Mouse (Mus musculus) heart, embryonic 14.5 days (tissue): ENCODE measurements around the gene Gm9803. TPM values are rescaled to one million over a fixed set of nuclear protein-coding genes. Genes with fewer than 3 reads are reported as not detected.

ENCODE experiments used
- ATAC-seq: fragments of 200-750 bp; cut with Nextera tagmentation; 2 replicates; pipeline ENCODE4 v1.8.0; 2017; ENCODE audit warnings: low read depth, moderate TSS enrichment; ENCODE audit not compliant: insufficient number of reproducible peaks, insufficient read depth, low FRiP score
- H3K27ac ChIP-seq, 2 experiments: fragments of 200-500 bp in 1 of 2; fragments of 300-500 bp in 1 of 2; sonication (generic) in 1 of 2; replicated peaks in 1 of 2; 2 replicates each; pipeline ENCODE4 v1.5.1; 2012 to 2014; ENCODE audit warnings: low read depth in 2 of 2, low read length in 2 of 2, control low read depth in 1 of 2, mild to moderate bottlenecking in 1 of 2, mixed read lengths in 1 of 2; ENCODE audit not compliant: control insufficient read depth in 1 of 2, insufficient read depth in 1 of 2
- H3K27me3 ChIP-seq: fragments of 300-500 bp; sonication (generic); 2 replicates; pipeline ENCODE4 v1.6.1; 2014; ENCODE audit warnings: mild to moderate bottlenecking, low read length, control low read depth; ENCODE audit not compliant: control insufficient read depth, insufficient read depth
- H3K36me3 ChIP-seq: fragments of 300-500 bp; sonication (generic); 2 replicates; pipeline ENCODE4 v1.6.1; 2014; ENCODE audit warnings: mild to moderate bottlenecking, control low read depth, low read length, mixed read lengths; ENCODE audit not compliant: control insufficient read depth, insufficient read depth
- H3K4me1 ChIP-seq, 2 experiments: fragments of 200-500 bp in 1 of 2; fragments of 300-500 bp in 1 of 2; sonication (generic) in 1 of 2; 2 replicates each; pipeline ENCODE4 v1.6.1; 2012 to 2014; ENCODE audit warnings: low read length in 2 of 2, control low read depth in 1 of 2, mixed read lengths in 1 of 2; ENCODE audit not compliant: control insufficient read depth in 2 of 2, insufficient read depth in 2 of 2
- H3K4me2 ChIP-seq: fragments of 300-500 bp; sonication (generic); 2 replicates; pipeline ENCODE4 v1.6.1; 2014; ENCODE audit warnings: mild to moderate bottlenecking, low read length
- H3K4me3 ChIP-seq, 2 experiments: fragments of 200-500 bp in 1 of 2; fragments of 300-500 bp in 1 of 2; sonication (generic) in 1 of 2; 2 replicates each; pipeline ENCODE4 v1.5.1; 2012 to 2014; ENCODE audit warnings: low read length in 2 of 2, mild to moderate bottlenecking in 2 of 2, control low read depth in 1 of 2, low read depth in 1 of 2, moderate library complexity in 1 of 2; ENCODE audit not compliant: control insufficient read depth in 1 of 2, insufficient read depth in 1 of 2
- H3K9ac ChIP-seq: fragments of 300-500 bp; sonication (generic); 2 replicates; pipeline ENCODE4 v1.6.1; 2014; ENCODE audit warnings: mild to moderate bottlenecking, low read length
- H3K9me3 ChIP-seq: fragments of 300-500 bp; sonication (generic); 2 replicates; pipeline ENCODE4 v1.6.1; 2016; ENCODE audit warnings: low read length, control low read depth; ENCODE audit not compliant: control insufficient read depth
- WGBS: fragments of 180-500 bp; shearing (Covaris S2); extraction: QIAGEN DNeasy Blood & Tissue Kit; methylation state at CpG from one replicate; pipeline ENCODE4 v1.1.7; 2014; 5-methylcytosine and 5-hydroxymethylcytosine counted together
- polyA plus RNA-seq: library from polyadenylated mRNA; unstranded; fragments of >200 nt; fragmentation: Nextera tagmentation; extraction: Ambion mirVana; gene quantifications from 2 replicates; pipeline ENCODE4 v1.2.1, GENCODE M21; 2014

Gm9803 gene
- polyA plus RNA-seq, 1 experiment from 2014 or later = 16.6 TPM

DNA sequence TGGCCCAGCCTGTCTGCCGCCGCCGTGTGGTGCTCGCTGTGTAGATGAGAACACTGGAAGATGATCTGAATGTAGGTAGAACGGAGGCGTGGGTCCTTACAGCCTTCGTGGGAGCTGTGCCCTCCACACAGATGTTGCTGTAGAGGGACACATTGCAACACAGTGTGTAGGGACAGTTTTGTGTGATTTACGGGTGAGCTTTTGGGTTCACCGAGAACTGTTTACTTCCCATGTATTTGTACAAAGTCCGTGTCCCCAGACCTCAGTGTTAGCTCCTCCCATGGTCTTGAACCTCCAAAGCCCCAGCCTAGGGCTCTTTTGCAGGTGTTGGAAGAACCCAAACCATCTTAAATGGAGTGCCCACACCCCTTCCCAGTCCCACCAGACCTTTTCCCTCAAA is 10.9 kb upstream of the Gm9803 start:
- WGBS = 92% methylated on average over 10 of the region's 10 CpGs
- Histone ChIP-seq H3K9me3 (no peaks in the 10 kb centered on the region), H3K36me3 (peaks cover 55% of the 10 kb centered on the region), H3K9ac (no peak overlapping the region), H3K4me2 (no peak overlapping the region), H3K4me3 (no peak overlapping the region), H3K4me1 (0 out of 4 replicates have a peak, but pooled peaks cover 0 to 3% of the 10 kb centered on the region in 2 experiments), H3K27ac (no peak overlapping the region), H3K27me3 (no peaks in the 10 kb centered on the region)
- ATAC-seq = no peak

DNA sequence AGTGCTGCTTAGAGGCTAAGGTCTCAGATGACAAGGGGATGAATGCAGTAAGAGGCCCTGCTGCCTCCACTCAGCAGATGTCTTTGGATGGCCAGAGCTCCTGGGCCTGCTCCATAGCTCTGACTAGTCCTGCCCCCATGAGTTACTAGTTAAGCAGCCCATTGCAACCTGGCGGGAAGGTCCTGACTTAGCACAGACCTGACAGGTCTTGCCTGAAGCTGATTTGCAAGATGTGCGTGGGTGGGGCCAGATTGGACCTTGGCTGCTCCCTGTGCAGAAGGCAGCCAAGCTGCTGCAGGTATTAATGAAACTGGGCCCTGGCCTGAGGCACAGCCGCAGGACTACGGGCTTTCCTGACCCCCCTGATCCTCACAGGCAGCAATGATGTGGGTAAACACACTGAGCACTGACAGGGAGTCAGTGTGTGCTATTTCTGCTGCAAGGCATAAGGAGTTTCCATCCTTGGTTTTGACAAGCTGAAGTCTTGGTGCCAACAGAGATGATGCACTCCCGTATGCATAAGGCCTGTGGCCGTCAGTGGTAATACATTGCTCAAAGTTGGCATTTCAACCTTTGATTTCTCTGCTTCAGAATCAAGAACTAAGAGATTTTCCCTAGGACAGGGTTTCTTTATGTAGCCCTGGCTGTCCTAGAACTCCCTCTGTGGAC is 6.8 kb upstream of the Gm9803 start:
- Histone ChIP-seq H3K36me3 (peaks cover 26% of the 10 kb centered on the region), H3K27me3 (no peaks in the 10 kb centered on the region), H3K9me3 (no peaks in the 10 kb centered on the region), H3K4me2 (no peak overlapping the region), H3K4me3 (no peak overlapping the region), H3K9ac (no peak overlapping the region), H3K27ac (no peak overlapping the region), H3K4me1 (0 out of 4 replicates have a peak, but pooled peaks cover 0 to 4% of the 10 kb centered on the region in 2 experiments)
- WGBS = 72% methylated on average over 6 of the region's 6 CpGs
- no peak for ATAC-seq

DNA sequence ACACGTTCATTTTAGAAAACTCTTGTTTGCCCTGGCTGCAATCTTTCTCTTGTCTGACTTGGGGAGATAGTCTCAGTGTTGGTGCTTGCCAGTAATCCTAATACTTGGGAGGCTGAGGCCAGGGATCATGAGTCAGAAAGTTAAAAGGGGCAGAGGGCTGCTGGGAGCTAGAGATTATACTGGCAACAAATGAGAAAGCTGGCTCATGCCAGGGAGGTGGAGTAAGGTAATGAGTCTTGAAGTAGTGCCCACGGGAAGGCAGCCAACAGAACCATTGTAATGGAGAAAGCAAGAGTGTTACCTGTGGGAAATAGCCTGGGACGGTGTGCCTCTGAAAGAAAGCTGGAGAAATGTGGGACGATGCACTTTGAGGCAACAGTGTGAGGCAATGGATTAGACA is 6.0 kb upstream of the Gm9803 start:
- Histone ChIP-seq H3K36me3 (peaks cover 20% of the 10 kb centered on the region), H3K27ac (no peak overlapping the region), H3K4me3 (no peak overlapping the region), H3K4me2 (no peak overlapping the region), H3K4me1 (0 out of 4 replicates have a peak, but pooled peaks cover 0 to 4% of the 10 kb centered on the region in 2 experiments), H3K27me3 (no peaks in the 10 kb centered on the region), H3K9me3 (no peaks in the 10 kb centered on the region), H3K9ac (no peak overlapping the region)
- WGBS = 45% methylated on average over 4 of the region's 4 CpGs
- no peak for ATAC-seq

DNA sequence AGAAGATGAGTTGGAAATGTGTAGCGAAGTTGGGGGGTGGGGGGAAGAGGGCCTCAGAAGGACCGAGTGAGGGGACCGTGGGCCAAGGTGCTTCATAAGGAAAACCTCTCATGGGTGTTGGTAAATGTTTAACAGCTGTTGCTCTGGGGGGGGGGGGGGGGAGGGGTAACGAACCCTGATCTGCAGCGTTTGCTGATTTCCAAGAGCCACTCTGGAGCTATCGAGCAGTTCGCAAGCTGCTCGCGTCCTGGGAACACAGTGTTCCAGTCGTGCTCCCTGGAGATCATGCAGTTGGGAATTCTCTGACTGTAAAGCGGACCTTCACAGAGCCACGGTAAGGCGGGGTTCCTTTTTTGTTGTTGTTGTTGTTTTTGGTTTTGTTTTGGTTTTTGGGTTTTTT is 5.5 kb upstream of the Gm9803 start:
- Histone ChIP-seq H3K4me2 (no peak overlapping the region), H3K9me3 (no peaks in the 10 kb centered on the region), H3K27ac (no peak overlapping the region), H3K4me3 (no peak overlapping the region), H3K36me3 (peaks cover 15% of the 10 kb centered on the region), H3K4me1 (0 out of 4 replicates have a peak, but pooled peaks cover 0 to 4% of the 10 kb centered on the region in 2 experiments), H3K9ac (no peak overlapping the region), H3K27me3 (no peaks in the 10 kb centered on the region)
- ATAC-seq = no peak
- WGBS = 79% methylated on average over 11 of the region's 13 CpGs

DNA sequence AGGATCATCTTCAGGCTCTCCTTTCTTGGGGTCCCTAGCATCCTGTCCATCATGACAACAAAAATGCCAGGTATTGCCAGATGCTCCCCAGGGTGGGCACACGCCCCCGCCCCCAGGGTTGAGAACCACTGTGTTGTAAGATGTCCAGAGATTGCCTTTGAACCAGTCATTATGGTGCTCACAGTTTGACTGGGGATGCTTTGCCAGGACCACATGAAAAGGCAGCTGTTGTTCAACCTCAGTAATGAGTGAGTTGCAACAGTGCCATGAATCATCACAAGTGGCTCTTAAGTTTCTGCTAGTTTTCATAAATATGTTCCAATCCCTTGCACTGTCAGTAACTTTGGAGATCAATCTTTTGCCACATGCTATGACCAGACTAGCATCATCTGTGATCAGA is 3.9 kb upstream of the Gm9803 start:
- no peak overlapping the region for H3K4me2 ChIP-seq
- H3K27me3 ChIP-seq = no peaks in the 10 kb centered on the region
- H3K9me3 ChIP-seq = no peaks in the 10 kb centered on the region
- H3K9ac ChIP-seq = no peak overlapping the region
- H3K36me3 ChIP-seq = peaks cover 9% of the 10 kb centered on the region
- no peak overlapping the region for H3K4me3 ChIP-seq
- H3K4me1 ChIP-seq = 0 out of 4 replicates have a peak, but pooled peaks cover 0 to 4% of the 10 kb centered on the region in 2 experiments
- no peak overlapping the region for H3K27ac ChIP-seq
- 87% methylated on average over 2 of the region's 2 CpGs for WGBS
- ATAC-seq = no peak

DNA sequence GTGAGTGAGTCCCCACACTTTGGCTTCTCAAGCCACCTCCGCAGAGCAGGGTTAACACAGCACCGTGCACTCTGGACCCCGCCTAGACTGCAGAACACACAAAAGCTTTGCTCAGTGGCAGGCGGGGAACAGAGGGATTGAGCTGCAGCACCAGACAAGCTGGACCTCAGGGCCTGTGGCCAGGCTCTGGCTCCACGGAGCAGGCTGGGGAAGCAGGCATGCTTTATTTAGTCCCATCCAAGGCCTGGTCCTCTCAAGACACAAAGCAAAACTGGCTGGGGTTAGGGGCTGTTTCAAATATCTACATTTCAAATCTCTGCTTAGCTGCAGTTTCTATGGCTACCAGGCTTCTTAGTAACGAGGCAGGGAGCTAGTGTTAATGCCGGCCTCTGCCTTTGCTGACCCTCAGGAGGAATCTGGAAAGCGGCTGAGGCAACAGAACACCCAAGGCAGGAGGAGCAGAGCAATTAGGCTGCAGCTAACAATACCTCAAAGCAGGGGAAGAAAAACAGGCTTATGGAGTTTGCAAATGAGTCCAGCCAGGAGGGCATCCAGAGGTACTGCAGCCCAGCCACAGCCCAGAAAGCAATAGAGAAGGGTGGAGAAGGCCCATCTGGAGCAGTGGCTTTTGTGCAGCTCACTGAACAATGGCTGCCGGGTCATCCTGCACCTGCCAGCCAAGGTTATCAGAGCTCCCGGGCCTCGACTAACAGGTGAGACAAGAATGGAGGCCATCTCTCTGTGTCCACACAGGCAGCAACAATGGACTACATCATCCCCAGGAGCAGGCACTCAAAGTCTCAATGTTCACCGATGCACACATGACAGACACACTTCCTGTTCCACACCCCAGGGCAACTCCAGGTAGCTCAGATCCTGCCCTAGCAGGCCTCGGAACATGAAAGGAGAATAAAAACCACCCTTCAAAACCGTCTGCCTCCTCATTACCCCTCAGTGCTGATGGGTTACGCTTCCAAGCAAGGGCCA is 3.7 kb downstream of the Gm9803 start:
- H3K27ac ChIP-seq = no peak overlapping the region
- ATAC-seq = no peak
- WGBS = 63% methylated on average over 15 of the region's 15 CpGs
- H3K9me3 ChIP-seq = no peaks in the 10 kb centered on the region
- no peak overlapping the region for H3K4me2 ChIP-seq
- H3K36me3 ChIP-seq = peaks cover 79% of the 10 kb centered on the region
- H3K27me3 ChIP-seq = no peaks in the 10 kb centered on the region
- H3K4me1 ChIP-seq = peaks cover 0 to 3% of the 10 kb centered on the region in 2 experiments; a peak in 1 of 4 replicates
- no peak overlapping the region for H3K9ac ChIP-seq
- H3K4me3 ChIP-seq = no peak overlapping the region

DNA sequence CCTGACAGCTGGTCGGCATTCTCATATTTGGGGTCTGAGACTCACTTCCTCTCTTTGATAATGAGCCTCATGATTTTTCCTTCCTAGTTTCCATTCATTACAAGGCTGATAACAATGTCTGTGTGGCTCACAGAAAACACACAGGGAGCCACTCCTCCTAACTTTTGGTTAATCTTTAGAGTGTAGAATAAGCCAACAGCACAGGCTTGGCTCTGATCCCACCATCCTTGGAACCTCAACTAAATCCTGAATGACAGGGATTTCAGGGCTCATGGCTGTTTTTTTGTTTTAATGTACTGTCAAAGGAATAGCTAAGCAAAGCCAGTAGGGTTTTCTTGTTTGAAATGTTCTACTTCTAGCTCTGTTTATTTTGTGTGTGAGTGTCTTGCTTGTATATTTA is 10.5 kb downstream of the Gm9803 start:
- no peaks in the 10 kb centered on the region for H3K27me3 ChIP-seq
- peaks cover 64% of the 10 kb centered on the region for H3K36me3 ChIP-seq
- WGBS = 33% methylated on average over 1 of the region's 1 CpGs
- H3K9me3 ChIP-seq = no peaks in the 10 kb centered on the region
- no peak overlapping the region for H3K4me2 ChIP-seq
- H3K27ac ChIP-seq = no peak overlapping the region
- no peak for ATAC-seq
- no peak overlapping the region for H3K9ac ChIP-seq
- H3K4me3 ChIP-seq = no peak overlapping the region
- peaks cover 0 to 4% of the 10 kb centered on the region in 2 experiments; a peak in 2 of 4 replicates for H3K4me1 ChIP-seq
